Mouse (Mus musculus) gastrocnemius, adult 18-20 months (tissue): ENCODE results near the gene 1700025G04Rik. TPM values are rescaled to one million over a fixed set of nuclear protein-coding genes. Genes with fewer than 3 reads are reported as not detected.

Experiments used
- DNase-seq: peaks from one replicate; pipeline ENCODE4 v3.0.0; 2021; ENCODE audit warnings: low spot score
- total RNA-seq, 2 experiments: library from RNA; stranded (reverse); gene quantifications; 2 replicates each; pipeline ENCODE4 v1.2.3; 2021

Gene 1700025G04Rik
- total RNA-seq, 2 experiments from 2014 or later, result 72.9 to 79.7 TPM

DNA sequence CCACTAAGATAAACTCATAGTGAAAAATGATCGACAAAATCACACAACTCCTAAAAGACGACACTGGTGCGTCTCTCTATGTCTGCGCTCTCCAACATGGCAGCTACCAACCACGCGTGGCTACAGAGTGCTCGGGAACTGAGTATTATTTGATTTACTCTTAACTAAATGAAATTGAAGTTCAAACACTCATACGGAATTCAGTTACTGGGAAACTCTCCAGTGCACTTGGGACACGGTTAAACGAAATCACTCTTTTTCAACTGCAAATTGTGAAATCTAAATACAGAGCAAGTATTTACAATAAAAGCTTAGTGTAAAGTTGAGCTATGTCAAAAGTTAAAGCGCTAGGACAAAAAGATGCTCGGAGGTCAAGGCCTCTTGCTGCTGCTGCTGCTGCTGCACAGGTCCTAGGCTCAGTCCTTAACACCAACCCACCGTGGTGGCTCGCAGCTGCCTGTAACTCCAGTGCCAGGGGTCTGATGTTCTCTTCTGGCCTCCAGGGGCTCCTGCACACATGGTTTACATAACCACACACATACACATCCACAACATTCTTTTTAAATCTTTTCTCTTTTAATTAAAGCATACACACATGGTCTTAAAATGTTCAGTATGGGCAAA is 13.6 kb downstream of the 1700025G04Rik start:
- no peak for DNase-seq

DNA sequence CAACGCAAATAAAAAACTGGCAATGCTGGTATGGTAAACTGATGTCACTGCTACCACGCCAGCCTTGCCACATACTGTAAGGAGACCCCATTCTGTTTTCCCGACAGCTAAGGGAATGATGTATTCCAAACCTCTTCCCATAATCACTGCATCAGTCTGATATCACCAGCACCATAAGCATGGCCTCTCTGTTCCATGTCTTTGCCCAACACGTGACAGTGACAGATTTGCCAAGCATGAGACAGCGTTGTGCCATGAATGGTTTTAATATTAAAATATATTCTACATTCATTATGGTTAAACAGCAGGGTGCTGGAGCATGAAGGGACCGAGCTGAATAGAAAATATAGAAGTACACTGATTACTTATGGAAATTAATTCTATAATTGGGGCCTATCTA is 14.2 kb downstream of the 1700025G04Rik start:
- no peak for DNase-seq

DNA sequence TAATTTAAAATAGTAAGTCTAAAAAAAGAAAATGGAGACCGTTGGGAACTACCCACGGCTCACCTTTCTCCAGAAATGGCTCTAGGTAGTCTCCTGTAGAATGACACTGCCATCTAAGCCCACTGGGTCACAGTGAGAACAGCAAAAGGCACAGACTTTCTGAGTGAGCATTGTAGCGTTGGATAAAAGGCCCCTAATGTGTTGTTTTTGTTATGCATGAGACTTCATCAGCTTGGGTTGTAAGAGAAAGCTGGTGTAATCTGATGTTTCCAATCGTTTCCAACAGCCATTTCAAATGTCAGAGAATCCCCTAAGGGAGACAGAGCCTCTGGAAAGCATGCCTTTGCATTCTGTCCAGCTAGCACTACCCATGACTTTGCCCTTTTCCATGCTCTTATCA is 19.5 kb downstream of the 1700025G04Rik start:
- no peak for DNase-seq

- DNase-seq, result no peak
Observed at GRCm38 (mm10) chr1:152069745-152070144, 20.2 kb downstream of the 1700025G04Rik start.

DNA sequence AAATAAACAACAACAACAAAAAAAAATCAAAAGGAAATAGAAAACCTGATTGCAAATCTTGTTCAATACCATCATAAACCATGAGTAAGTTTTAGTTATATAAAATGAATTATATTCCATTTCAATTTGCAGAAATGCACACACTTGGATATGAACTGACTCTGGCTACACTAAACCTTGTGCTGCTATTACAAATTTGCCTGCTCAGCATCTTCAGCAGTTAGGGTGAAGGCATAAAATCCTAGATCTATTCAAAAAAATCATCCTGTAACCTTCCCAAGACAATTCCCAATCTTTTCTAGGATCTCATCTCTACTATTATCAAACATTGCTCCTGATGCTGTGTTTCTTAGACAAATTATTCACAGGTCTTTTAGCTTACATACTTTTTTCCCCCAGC is 22.0 kb downstream of the 1700025G04Rik start:
- no peak for DNase-seq

GRCm38 (mm10) chr1:152065527-152065926 is 24.4 kb downstream of the 1700025G04Rik start:
- DNase-seq, result no peak

DNA sequence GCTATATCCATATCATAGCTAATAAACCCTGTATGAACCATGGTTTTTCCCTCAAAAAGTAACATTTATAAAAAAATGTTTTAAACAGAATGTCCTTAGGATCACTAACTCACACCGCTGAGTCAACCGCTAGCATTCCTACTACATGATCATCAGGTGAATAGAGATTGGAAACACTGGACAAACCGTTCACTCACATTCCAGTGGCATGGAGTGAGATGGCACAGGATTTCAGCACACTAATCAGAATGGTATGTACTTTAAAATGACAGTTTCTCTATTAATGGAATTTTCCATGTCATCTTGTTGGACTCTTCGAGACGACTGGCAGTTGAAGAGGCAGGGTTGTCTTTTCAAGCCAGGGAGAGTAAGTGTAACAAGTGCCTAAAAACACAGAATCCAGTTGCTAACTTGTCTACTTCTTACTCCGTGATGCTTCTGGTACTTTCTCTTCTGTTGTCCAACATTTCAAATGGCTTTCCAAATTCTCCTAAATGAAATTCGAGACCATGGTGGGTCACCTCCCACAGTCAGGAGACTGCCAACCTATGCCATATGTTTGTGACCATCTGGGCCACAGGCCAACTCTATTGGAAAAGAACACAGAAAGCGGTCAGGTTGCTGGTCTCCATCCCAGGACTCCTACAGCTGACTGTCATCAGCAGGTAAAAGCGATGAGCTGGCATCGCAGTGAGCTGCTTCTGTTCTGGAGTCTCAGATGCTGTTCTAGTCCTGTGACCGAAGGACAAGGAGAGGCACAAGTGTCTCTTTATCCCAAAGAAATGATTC is 26.4 kb downstream of the 1700025G04Rik start:
- DNase-seq, result peak; percentile 44

GRCm38 (mm10) chr1:152061745-152062144 is 28.2 kb downstream of the 1700025G04Rik start:
- no peak for DNase-seq

GRCm38 (mm10) chr1:152060265-152060664 is 29.7 kb downstream of the 1700025G04Rik start:
- DNase-seq, result no peak

DNA sequence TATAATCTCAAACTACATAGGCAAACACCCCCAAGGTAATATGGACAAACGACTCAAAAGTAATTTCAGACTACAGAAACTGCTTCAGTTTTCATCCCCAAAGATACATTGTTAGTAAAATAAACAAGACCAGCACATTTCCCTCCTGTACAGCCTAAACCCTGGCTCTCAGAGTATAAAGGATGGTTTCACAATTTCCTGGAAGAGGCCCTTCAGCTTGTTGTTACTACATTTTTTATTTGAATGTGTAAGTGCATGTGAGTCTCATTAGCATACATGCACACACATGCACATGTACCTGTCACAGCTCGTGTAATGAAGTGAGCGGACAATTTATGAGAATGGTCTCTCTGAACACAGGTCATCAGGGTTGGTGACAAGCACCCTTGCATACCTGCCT is 31.1 kb downstream of the 1700025G04Rik start:
- no peak for DNase-seq

DNA sequence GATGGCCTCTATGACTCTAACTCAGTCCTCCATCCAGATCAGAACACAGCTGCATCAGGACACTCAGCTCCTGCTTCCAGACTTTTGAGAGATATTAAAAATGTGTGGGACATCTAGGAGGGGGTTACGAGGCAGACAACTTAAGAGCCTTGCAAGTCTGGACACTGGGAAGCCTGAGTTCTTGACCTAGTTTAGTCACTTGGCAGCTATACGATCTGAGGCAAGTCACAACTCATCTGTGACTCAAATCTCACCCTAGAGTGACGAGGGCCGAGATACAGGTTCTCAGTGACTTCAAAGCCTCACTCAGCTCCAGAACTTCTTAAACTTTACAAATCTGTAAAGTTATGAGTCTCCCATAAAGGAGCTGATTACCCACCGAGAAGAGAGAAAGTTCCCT is 36.8 kb downstream of the 1700025G04Rik start:
- no peak for DNase-seq

- no peak for DNase-seq
Observed at GRCm38 (mm10) chr1:152051858-152052257, 38.1 kb downstream of the 1700025G04Rik start.

- no peak for DNase-seq
Observed at GRCm38 (mm10) chr1:152050037-152050436, 39.9 kb downstream of the 1700025G04Rik start.

- DNase-seq, result no peak
Observed at GRCm38 (mm10) chr1:152048291-152048690, 41.6 kb downstream of the 1700025G04Rik start.

- DNase-seq, result no peak
Observed at GRCm38 (mm10) chr1:152047416-152047815, 42.5 kb downstream of the 1700025G04Rik start.

DNA sequence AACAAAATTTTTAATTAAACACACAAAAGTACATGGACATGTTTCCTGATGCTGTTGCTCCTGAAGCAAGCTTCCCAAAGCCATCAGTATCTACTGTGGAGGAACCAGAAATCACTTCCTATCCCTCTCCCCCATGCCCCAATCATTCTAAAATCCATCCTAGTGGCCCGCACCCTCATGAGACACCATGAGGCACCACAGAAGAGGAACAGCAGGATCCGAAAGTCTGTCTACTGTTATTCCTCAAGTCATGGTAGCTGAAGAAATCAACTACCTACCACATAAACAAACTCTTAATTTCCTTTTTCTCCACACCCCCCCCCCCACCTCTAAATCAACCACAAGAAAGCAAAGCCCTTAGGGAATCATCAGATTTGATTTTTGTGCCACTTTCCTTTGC is 46.5 kb downstream of the 1700025G04Rik start:
- no peak for DNase-seq

GRCm38 (mm10) chr1:152042409-152042808 is 47.5 kb downstream of the 1700025G04Rik start:
- DNase-seq, result peak; percentile 36

DNA sequence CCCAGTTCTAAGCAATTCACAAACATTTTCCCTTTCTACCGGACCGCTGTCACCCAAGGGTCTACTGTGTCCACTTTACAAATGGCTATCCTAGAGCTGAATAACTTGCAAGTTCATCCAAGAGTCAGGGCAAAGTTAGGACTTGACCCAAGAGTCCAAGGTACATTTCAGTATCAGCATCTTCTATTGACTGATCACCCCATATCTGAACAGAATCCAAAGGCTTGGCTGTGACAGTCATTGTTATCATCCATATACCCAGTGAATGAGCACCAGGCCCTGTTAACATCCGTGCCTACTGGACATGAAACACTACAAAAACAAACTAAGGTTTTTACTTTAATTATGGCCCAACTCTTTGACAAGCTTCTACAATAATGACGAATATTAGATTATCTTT is 48.9 kb downstream of the 1700025G04Rik start:
- DNase-seq, result no peak

DNA sequence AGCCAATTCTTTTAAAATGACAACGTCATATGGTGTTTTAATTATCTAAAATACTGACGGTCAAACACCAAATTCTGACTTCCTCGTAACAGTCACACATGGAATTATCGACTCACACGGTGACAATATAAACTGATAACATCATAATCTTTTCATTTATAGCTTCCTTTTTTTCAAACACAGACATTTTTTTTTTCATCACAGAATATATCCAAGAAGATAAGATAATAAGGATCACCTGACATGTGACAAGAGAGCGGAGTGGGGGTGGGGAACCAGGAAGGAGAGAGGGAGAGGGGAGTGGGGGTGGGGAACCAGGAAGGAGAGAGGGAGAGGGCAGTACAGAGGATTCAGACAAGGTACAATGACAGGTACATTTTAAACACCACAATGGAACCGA is 49.9 kb downstream of the 1700025G04Rik start:
- DNase-seq, result no peak

DNA sequence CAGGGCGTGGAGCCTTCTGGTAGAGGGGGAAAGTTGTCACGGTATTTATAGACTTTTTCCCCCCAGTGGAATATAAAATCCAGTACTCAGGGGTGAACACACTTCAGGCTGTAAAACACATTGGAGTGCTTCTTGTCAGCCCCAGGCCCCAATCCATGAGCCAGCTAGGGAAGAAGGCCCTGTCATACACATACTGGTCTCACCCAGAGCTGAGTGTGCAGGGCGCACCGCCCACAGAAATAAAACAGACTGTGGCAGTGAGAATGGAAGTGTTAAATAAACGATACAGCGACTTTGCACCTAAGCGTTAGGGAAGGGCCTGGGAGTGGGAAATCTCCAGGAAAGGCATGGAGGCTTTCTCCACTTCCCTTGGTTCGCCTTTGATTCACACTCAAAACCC is 50.3 kb downstream of the 1700025G04Rik start:
- DNase-seq, result no peak

GRCm38 (mm10) chr1:152038086-152038485 is 51.8 kb downstream of the 1700025G04Rik start:
- no peak for DNase-seq

GRCm38 (mm10) chr1:152037589-152037988 is 52.3 kb downstream of the 1700025G04Rik start:
- DNase-seq, result no peak

GRCm38 (mm10) chr1:152034766-152035165 is 55.2 kb downstream of the 1700025G04Rik start:
- no peak for DNase-seq
